Mouse (Mus musculus) heart, embryonic 12.5 days (tissue): ENCODE results near the gene Csnk1g1. TPM values are rescaled to one million over a fixed set of nuclear protein-coding genes. Genes with fewer than 3 reads are reported as not detected.

Source experiments
- ATAC-seq: fragments of 200-750 bp; cut with Nextera tagmentation; 2 replicates; pipeline ENCODE4 v1.8.0; 2017; ENCODE audit warnings: moderate TSS enrichment, moderate library complexity; ENCODE audit not compliant: insufficient number of reproducible peaks, low FRiP score
- H3K27ac ChIP-seq: fragments of 300-500 bp; sonication (generic); 2 replicates; pipeline ENCODE4 v1.5.1; 2016; ENCODE audit warnings: mild to moderate bottlenecking, moderate library complexity; ENCODE audit not compliant: poor library complexity, severe bottlenecking
- H3K27me3 ChIP-seq: fragments of 300-500 bp; sonication (generic); replicated peaks from 2 replicates; pipeline ENCODE4 v1.6.1; 2016; ENCODE audit warnings: mild to moderate bottlenecking, moderate library complexity
- H3K36me3 ChIP-seq: fragments of 300-500 bp; sonication (generic); 2 replicates; pipeline ENCODE4 v1.6.1; 2016; ENCODE audit warnings: mild to moderate bottlenecking, moderate library complexity
- H3K4me1 ChIP-seq: fragments of 300-500 bp; sonication (generic); replicated peaks from 2 replicates; pipeline ENCODE4 v1.6.1; 2016; ENCODE audit warnings: mild to moderate bottlenecking
- H3K4me2 ChIP-seq: fragments of 300-500 bp; sonication (generic); 2 replicates; pipeline ENCODE4 v1.6.1; 2016; ENCODE audit warnings: mild to moderate bottlenecking, moderate library complexity
- H3K4me3 ChIP-seq: fragments of 300-500 bp; sonication (generic); 2 replicates; pipeline ENCODE4 v1.5.1; 2016; ENCODE audit warnings: mild to moderate bottlenecking
- H3K9ac ChIP-seq: fragments of 300-500 bp; sonication (generic); 2 replicates; pipeline ENCODE4 v1.6.1; 2016; ENCODE audit warnings: mild to moderate bottlenecking, moderate library complexity
- H3K9me3 ChIP-seq: fragments of 300-500 bp; sonication (generic); replicated peaks from 2 replicates; pipeline ENCODE4 v1.6.1; 2016; ENCODE audit warnings: mild to moderate bottlenecking, moderate library complexity
- WGBS: fragments of 180-500 bp; shearing (Covaris S2); methylation state at CpG from one replicate; pipeline ENCODE4 v1.1.7; 2016; 5-methylcytosine and 5-hydroxymethylcytosine counted together
- polyA plus RNA-seq: library from polyadenylated mRNA; unstranded; fragments of >200 nt; fragmentation: Nextera tagmentation; extraction: Ambion mirVana; gene quantifications from 2 replicates; pipeline ENCODE4 v1.2.1, GENCODE M21; 2016

Csnk1g1 gene
- polyA plus RNA-seq, 1 experiment from 2014 or later, result 11.9 TPM

DNA sequence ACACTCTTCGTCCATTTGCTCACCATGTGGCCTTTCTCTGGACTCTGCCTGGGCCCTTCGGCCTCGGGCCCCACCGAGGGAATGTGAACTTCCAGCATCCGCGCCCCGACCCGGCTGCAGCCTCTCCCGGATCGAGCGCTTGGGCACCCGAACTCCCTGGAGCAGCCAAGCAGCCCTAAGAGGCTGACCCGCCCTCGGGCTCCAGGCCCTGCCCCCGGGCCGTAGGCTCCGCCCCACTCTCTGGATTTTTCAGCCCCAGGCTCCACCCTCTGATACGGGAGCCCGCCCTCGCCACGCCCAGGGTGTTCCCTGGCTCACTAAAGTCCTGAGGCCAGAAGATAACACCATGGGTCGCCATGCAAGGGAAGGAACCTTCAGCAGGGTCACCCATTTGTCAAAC is 160.9 kb downstream of the Csnk1g1 start, which contains the start of gene Snx22:
Snx22 (minus strand) TSS at position 137 of the 400 bp plus-strand sequence.
- WGBS, result 1% methylated on average over 22 of the region's 22 CpGs
- Histone ChIP-seq H3K27me3 (peaks cover 12% of the 10 kb centered on the region; the same call in 1 of the 2 replicates), H3K36me3 (peaks cover 26% of the 10 kb centered on the region), H3K9ac (peak within 1 kb of the TSS; percentile 71), H3K27ac (no peak within 1 kb of the TSS), H3K4me1 (peaks cover 22% of the 10 kb centered on the region), H3K4me2 (peak within 1 kb of the TSS; percentile 91), H3K9me3 (0 out of 2 replicates have a peak, but pooled peaks cover 3% of the 10 kb centered on the region), H3K4me3 (peak within 1 kb of the TSS; percentile 54)
- peak; percentile 98 for ATAC-seq

DNA sequence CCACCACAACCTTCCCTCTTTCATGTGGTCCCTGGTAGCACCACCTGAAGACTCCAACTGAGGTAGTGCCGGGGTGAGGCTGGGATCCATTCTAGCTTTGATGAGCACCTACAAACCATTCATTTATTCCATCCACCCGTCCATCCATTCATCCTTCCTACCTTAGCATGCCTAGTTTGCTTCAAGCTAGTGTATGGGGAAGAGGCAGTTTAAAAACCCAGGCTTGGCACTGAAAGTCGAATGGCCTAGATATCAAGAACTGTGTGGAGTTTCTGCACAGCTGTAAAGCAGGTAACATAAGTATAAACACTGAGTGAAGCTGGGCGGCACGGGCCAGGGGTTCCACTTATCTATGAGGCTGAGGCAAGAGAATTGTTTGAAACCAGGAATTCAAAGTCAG is 161.4 kb downstream of the Csnk1g1 start:
- H3K27me3 ChIP-seq, result peaks cover 12% of the 10 kb centered on the region; the same call in 1 of the 2 replicates
- ATAC-seq, result no peak
- H3K9ac ChIP-seq, result no peak overlapping the region
- no peak overlapping the region for H3K4me3 ChIP-seq
- H3K4me1 ChIP-seq, result peaks cover 22% of the 10 kb centered on the region
- peak overlapping the region; percentile 91 for H3K4me2 ChIP-seq
- H3K27ac ChIP-seq, result no peak overlapping the region
- H3K36me3 ChIP-seq, result peaks cover 23% of the 10 kb centered on the region
- 77% methylated on average over 5 of the region's 5 CpGs for WGBS
- H3K9me3 ChIP-seq, result 0 out of 2 replicates have a peak, but pooled peaks cover 4% of the 10 kb centered on the region

DNA sequence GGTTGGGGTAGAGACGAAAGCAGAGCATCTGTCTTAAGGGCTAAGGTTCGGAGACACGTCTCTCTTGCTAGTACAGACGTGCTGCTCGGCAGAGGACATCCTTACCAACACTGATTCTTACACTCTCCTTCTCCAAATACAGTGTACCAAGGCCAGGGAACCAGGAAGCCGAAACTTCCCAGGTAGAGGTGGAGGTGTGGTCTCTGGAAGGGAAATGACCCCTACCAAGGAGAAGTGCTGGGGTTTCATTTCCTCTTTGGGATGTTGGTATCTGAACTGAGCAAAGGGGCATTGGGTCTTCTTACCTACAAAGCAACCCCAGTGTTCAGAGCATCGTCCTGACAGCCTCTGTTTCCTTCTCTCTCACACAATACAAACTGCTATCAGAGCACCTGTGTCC is 164.0 kb downstream of the Csnk1g1 start:
- no peak for ATAC-seq
- 0 out of 2 replicates have a peak, but pooled peaks cover 4% of the 10 kb centered on the region for H3K9me3 ChIP-seq
- 84% methylated on average over 7 of the region's 7 CpGs for WGBS
- H3K36me3 ChIP-seq, result no peaks in the 10 kb centered on the region
- H3K9ac ChIP-seq, result no peak overlapping the region
- peaks cover 11% of the 10 kb centered on the region; the same call in 1 of the 2 replicates for H3K27me3 ChIP-seq
- no peak overlapping the region for H3K4me3 ChIP-seq
- H3K27ac ChIP-seq, result no peak overlapping the region
- peaks cover 17% of the 10 kb centered on the region for H3K4me1 ChIP-seq
- no peak overlapping the region for H3K4me2 ChIP-seq

DNA sequence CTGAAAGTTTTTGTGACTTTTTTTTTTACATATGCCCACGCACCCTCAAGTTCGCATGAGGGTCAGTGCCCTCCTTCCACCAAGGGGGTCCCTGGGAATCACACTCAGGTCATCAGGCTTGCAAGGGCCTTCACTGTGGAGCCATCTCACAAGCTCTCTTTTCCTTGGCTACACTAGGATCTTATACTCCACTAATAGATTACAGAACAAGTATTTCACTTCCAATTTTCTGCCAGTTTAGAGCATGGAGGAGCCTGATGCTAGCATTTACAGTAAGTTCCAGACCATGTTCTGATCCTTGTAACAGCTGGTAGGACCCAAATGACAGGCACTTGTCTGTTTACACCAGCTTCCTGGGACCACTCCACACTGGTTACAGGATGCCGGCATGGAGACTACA is 169.3 kb downstream of the Csnk1g1 start:
- 58% methylated on average over 3 of the region's 3 CpGs for WGBS
- Histone ChIP-seq H3K36me3 (no peaks in the 10 kb centered on the region), H3K4me2 (peak overlapping the region; percentile 63), H3K9me3 (0 out of 2 replicates have a peak, but pooled peaks cover 4% of the 10 kb centered on the region), H3K27ac (peak overlapping the region; percentile 56), H3K27me3 (no peaks in the 10 kb centered on the region), H3K9ac (peak overlapping the region; percentile 64), H3K4me1 (peaks cover 9% of the 10 kb centered on the region), H3K4me3 (peak overlapping the region; percentile 24)
- no peak for ATAC-seq

DNA sequence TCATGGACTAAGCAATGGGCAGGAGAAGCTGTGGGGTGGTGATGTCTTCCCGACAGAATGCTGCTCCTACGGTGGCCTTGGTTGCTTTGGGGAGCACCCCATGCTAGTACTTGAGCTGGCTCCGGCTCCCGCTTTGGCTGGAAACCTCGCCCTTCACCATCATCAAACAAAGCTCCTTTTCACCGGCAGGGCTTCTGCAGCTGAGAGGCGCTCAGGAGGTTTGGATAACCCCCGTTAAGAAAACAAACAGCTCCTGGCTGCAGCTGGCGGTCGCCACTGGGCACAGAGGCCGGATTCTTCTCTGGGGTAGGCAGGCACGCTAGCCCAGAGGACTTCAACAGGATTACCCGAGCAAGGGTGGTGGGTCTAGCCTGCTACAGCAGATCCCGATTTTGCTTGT is 169.8 kb downstream of the Csnk1g1 start:
- Histone ChIP-seq H3K36me3 (no peaks in the 10 kb centered on the region), H3K27me3 (no peaks in the 10 kb centered on the region), H3K9ac (peak overlapping the region; percentile 64), H3K27ac (peak overlapping the region; percentile 56), H3K9me3 (0 out of 2 replicates have a peak, but pooled peaks cover 4% of the 10 kb centered on the region), H3K4me2 (peak overlapping the region; percentile 63), H3K4me3 (peak overlapping the region; percentile 24), H3K4me1 (peaks cover 9% of the 10 kb centered on the region)
- ATAC-seq, result no peak
- 6% methylated on average over 14 of the region's 14 CpGs for WGBS

DNA sequence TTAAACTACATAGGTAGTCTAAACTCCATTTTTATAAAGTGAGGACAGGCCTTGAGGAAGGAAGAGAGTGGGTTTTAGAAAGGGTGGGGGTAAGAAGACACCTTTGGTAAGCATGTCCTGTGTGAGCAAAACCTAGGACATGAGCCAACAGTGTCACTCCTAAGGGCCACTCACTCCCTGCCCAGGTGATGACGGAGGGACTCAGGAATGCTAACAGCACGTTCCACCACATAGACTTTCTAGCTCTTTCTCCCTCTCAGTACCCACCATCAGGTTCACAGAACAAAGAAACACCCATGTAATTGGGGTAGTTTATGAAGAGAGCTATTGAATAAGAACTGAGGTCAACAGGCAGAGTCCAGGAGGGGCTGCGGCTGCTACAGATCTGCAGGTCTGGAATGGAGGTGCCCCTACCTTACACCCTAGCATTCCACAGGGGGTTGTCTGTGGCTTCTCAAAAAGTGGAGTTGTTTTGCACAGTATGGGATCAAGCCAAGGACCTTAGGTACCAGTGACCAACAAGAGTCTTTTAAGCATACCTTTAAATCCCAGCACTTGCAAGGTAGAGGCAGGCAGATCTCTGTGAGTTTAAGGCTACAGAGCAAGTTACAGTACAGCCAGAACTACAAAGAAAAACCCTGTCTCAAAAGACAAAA is 172.2 kb downstream of the Csnk1g1 start:
- ATAC-seq, result no peak
- Histone ChIP-seq H3K27me3 (no peaks in the 10 kb centered on the region), H3K27ac (no peak overlapping the region), H3K36me3 (no peaks in the 10 kb centered on the region), H3K9me3 (no peaks in the 10 kb centered on the region), H3K4me2 (no peak overlapping the region), H3K9ac (no peak overlapping the region), H3K4me3 (no peak overlapping the region), H3K4me1 (peaks cover 9% of the 10 kb centered on the region)
- WGBS, result 70% methylated on average over 3 of the region's 3 CpGs

DNA sequence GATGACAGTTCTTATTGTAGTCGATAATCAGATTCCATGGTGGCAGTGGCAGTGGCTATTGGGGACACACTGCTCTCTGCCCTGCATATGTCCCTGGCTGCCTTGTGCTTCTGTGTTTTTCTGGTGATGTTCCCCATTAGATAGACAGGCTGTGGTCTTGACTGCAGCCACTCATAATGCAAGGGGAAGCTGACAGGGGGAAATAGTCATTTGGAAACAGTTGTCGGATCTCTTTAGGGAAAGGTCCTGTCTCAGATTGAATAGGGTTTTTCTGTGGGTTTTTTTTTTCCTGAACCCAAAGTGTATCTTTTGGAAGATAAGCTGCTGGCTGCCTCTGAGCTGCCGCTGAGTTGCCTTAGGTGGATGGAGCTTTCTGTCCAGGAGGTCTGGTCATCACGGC is 173.3 kb downstream of the Csnk1g1 start:
- no peak for ATAC-seq
- peaks cover 9% of the 10 kb centered on the region for H3K4me1 ChIP-seq
- WGBS, result 69% methylated on average over 4 of the region's 4 CpGs
- no peak overlapping the region for H3K4me2 ChIP-seq
- no peak overlapping the region for H3K4me3 ChIP-seq
- no peaks in the 10 kb centered on the region for H3K9me3 ChIP-seq
- no peaks in the 10 kb centered on the region for H3K27me3 ChIP-seq
- H3K27ac ChIP-seq, result no peak overlapping the region
- H3K36me3 ChIP-seq, result peaks cover 8% of the 10 kb centered on the region
- no peak overlapping the region for H3K9ac ChIP-seq

DNA sequence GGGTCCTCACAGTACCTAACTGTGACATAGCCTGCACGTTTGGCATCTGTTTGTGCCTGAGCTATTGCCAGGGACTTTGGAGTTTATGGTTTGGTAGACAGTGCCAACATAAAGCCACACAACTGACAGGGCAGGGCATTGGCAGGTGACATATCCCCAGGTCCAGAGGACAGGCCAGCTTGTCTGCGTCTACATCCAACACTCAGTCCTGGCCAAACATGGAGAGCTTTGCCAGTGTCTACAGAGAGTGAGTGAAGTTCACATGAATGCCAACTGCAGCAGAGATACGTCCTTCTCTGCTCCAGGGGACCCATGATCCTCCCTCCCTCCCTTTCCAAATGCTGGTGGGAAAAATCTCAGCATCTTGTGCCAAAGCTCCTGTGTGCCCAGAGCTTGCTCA is 175.4 kb downstream of the Csnk1g1 start:
- Histone ChIP-seq H3K27me3 (no peaks in the 10 kb centered on the region), H3K4me1 (0 out of 2 replicates have a peak, but pooled peaks cover 3% of the 10 kb centered on the region), H3K4me2 (no peak overlapping the region), H3K36me3 (peaks cover 26% of the 10 kb centered on the region), H3K9ac (no peak overlapping the region), H3K4me3 (no peak overlapping the region), H3K9me3 (no peaks in the 10 kb centered on the region), H3K27ac (no peak overlapping the region)
- WGBS, result 86% methylated on average over 3 of the region's 3 CpGs
- no peak for ATAC-seq

DNA sequence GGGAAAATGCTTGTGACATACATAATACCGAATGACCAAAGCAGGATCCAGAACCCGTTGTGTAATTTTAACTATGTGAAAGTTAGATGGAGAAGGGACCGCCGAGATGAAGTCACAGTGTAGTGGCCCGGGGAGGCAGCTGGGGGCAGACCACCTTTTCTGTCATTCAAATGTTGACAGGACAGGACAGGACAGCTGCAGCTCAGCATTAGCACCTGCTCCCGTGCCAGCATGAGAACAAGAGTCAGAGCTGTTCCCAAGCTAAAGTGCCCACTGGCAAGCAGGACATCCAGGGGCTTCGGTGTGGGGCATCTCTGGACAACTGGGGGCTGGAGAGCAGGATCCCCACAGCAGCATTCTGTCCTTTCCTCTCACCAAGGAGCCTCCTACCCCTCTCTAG is 178.3 kb downstream of the Csnk1g1 start:
- 93% methylated on average over 7 of the region's 7 CpGs for WGBS
- Histone ChIP-seq H3K9ac (no peak overlapping the region), H3K27me3 (no peaks in the 10 kb centered on the region), H3K27ac (no peak overlapping the region), H3K4me1 (peaks cover 8% of the 10 kb centered on the region), H3K4me2 (no peak overlapping the region), H3K4me3 (no peak overlapping the region), H3K36me3 (peaks cover 51% of the 10 kb centered on the region), H3K9me3 (no peaks in the 10 kb centered on the region)
- no peak for ATAC-seq

GRCm38 (mm10) chr9:66088411-66088810 is 179.7 kb downstream of the Csnk1g1 start:
- no peak overlapping the region for H3K27ac ChIP-seq
- 41% methylated on average over 4 of the region's 4 CpGs for WGBS
- no peak overlapping the region for H3K4me2 ChIP-seq
- H3K9ac ChIP-seq, result no peak overlapping the region
- H3K9me3 ChIP-seq, result no peaks in the 10 kb centered on the region
- ATAC-seq, result no peak
- H3K4me1 ChIP-seq, result peaks cover 22% of the 10 kb centered on the region
- H3K27me3 ChIP-seq, result no peaks in the 10 kb centered on the region
- peaks cover 65% of the 10 kb centered on the region for H3K36me3 ChIP-seq
- no peak overlapping the region for H3K4me3 ChIP-seq

DNA sequence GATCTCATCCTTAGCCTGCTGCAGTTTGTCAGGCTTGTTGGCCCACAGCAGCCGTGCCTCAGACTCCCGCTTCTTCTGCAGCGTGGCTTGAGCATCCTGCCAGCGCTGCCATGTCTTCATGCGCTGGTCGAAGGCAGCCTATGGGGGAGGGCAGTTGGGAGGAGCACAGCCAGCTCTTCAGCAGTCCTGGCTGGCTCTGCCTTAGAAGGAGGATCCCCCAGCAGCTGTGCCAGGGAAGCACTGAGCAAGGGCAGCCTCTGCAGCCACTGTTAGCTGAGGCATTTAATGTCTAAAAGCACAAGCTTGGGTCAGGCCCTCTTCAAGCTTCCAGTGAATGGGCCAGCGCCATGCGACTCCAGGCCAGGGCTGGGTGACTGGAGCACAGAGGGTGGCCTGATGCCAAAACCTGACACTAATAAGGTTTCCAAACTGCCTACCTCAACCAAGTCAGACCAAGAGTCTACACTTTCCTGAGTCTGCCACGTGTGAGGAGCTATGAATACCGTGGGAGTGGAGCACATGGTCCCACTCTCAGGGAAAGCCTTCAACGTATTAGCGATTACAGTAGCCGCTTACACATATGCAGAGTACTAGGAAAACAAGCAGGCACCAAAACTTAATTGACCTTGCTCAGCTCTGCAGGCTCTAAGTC is 182.0 kb downstream of the Csnk1g1 start:
- Histone ChIP-seq H3K4me3 (no peak overlapping the region), H3K27ac (no peak overlapping the region), H3K9ac (no peak overlapping the region), H3K9me3 (no peaks in the 10 kb centered on the region), H3K4me2 (no peak overlapping the region), H3K4me1 (peaks cover 22% of the 10 kb centered on the region), H3K36me3 (peaks cover 87% of the 10 kb centered on the region), H3K27me3 (no peaks in the 10 kb centered on the region)
- whole genome bisulfite sequencing, result 89% methylated on average over 13 of the region's 13 CpGs
- no peak for ATAC-seq
